In the genomic region with DNA sequence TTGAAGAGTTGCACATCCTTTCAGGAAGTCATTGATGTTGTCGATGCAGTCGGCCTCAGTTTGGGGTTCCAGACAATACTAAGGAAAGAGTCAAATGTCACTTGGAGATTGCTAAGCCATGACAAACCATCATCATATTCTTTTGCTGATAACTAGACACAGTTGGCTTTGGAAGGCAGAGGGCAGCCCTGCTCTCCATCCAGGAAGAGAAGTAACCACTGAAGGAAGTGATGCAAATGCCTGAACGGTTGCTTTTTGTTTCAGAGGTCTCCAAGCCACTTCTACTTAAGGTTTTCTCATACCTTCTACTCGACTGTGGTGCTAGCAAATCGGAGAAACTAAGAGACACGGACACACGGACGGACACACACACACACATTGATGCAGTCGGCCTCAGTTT, we compare ENCODE assay signal across 14 mouse cellular contexts. TPM values are rescaled to one million over a fixed set of nuclear protein-coding genes. Genes with fewer than 3 reads are reported as not detected.
A peak's percentile ranks its signal among the peaks of the same experiment; 100 is the strongest.
DNase-seq lines count a peak whose midpoint lies in the region; ATAC-seq and TF ChIP-seq lines count a peak whose summit lies in the region.
"Had no signal": no experiment of that assay in that cellular context is flagged by ENCODE, and none has a peak within 500 bp of the region (broad histone marks: within the 10 kb centered on the region; RNA-seq: fewer than 3 reads in every experiment).

No protein-coding gene starts in this region.

- no peaks in the 10 kb centered on the region for H3K36me3 ChIP-seq in liver, postnatal 0 days (replicated peaks; ENCODE audit: insufficient read depth, low read length)
- no peaks in the 10 kb centered on the region for H3K36me3 ChIP-seq in liver, embryonic 11.5 days (ENCODE audit: control insufficient read depth, insufficient read depth, low read length)
- no peaks in the 10 kb centered on the region for H3K36me3 ChIP-seq in midbrain, postnatal 0 days (ENCODE audit: insufficient read depth, low read length)
- no peaks in the 10 kb centered on the region for H3K36me3 ChIP-seq in hindbrain, embryonic 14.5 days (replicated peaks; ENCODE audit: control insufficient read depth, insufficient read depth)

- no peak overlapping the region for H3K9ac ChIP-seq in liver, postnatal 0 days (replicated peaks)
- no peak overlapping the region for H3K9ac ChIP-seq in liver, embryonic 11.5 days (ENCODE audit: low read depth, low read length)
- H3K9ac ChIP-seq in midbrain, postnatal 0 days (replicated peaks; ENCODE audit: low read length, poor library complexity, severe bottlenecking) = no peak overlapping the region
- H3K9ac ChIP-seq in hindbrain, embryonic 14.5 days = no peak overlapping the region

- no peaks in the 10 kb centered on the region for H3K27me3 ChIP-seq in liver, postnatal 0 days (ENCODE audit: insufficient read depth, low read length)
- H3K27me3 ChIP-seq in liver, embryonic 11.5 days (replicated peaks; ENCODE audit: control insufficient read depth, insufficient read depth, low read length) = no peaks in the 10 kb centered on the region
- no peaks in the 10 kb centered on the region for H3K27me3 ChIP-seq in midbrain, postnatal 0 days (ENCODE audit: insufficient read depth, low read length)
- no peaks in the 10 kb centered on the region for H3K27me3 ChIP-seq in hindbrain, embryonic 14.5 days (ENCODE audit: control insufficient read depth, insufficient read depth, low read length)

- 0 out of 2 replicates have a peak overlapping the region, but pooled peaks have one; percentile 10 for H3K4me3 ChIP-seq in liver, postnatal 0 days (ENCODE audit: low read depth, low read length)
- H3K4me3 ChIP-seq in liver, embryonic 11.5 days (ENCODE audit: low read depth, low read length) = no peak overlapping the region
- H3K4me3 ChIP-seq in midbrain, postnatal 0 days (ENCODE audit: low read depth, low read length) = no peak overlapping the region
- H3K4me3 ChIP-seq in hindbrain, embryonic 14.5 days (replicated peaks; ENCODE audit: low read length) = no peak overlapping the region

- H3K27ac ChIP-seq in liver, postnatal 0 days (ENCODE audit: low read depth) = 0 out of 2 replicates have a peak overlapping the region, but pooled peaks have one; percentile 34
- H3K27ac ChIP-seq in liver, embryonic 11.5 days (ENCODE audit: low read depth, low read length) = no peak overlapping the region
- H3K27ac ChIP-seq in midbrain, postnatal 0 days (ENCODE audit: low read depth, low read length) = no peak overlapping the region
- H3K27ac ChIP-seq in hindbrain, embryonic 14.5 days = no peak overlapping the region

- H3K4me1 ChIP-seq in liver, postnatal 0 days (ENCODE audit: insufficient read depth) = no peaks in the 10 kb centered on the region
- no peaks in the 10 kb centered on the region for H3K4me1 ChIP-seq in liver, embryonic 11.5 days (replicated peaks; ENCODE audit: control insufficient read depth, insufficient read depth, low read length)
- no peaks in the 10 kb centered on the region for H3K4me1 ChIP-seq in midbrain, postnatal 0 days (ENCODE audit: insufficient read depth, low read length)
- H3K4me1 ChIP-seq in hindbrain, embryonic 14.5 days (replicated peaks; ENCODE audit: control insufficient read depth, insufficient read depth, low read length) = no peaks in the 10 kb centered on the region

- 55% methylated on average over 9 of the region's 9 CpGs for WGBS in liver, postnatal 0 days (ENCODE audit: insufficient replicate concordance)
- 70% methylated on average over 9 of the region's 9 CpGs for WGBS in liver, embryonic 11.5 days
- 88% methylated on average over 9 of the region's 9 CpGs for WGBS in midbrain, postnatal 0 days
- 91% methylated on average over 9 of the region's 9 CpGs for whole genome bisulfite sequencing in hindbrain, embryonic 14.5 days

- no peaks in the 10 kb centered on the region for H3K9me3 ChIP-seq in liver, postnatal 0 days (ENCODE audit: low read length)
- no peaks in the 10 kb centered on the region for H3K9me3 ChIP-seq in liver, embryonic 11.5 days (ENCODE audit: control insufficient read depth, low read length)
- no peaks in the 10 kb centered on the region for H3K9me3 ChIP-seq in midbrain, postnatal 0 days (ENCODE audit: low read length)
- H3K9me3 ChIP-seq in hindbrain, embryonic 14.5 days (ENCODE audit: control insufficient read depth, low read length) = no peaks in the 10 kb centered on the region

- ATAC-seq in liver, postnatal 0 days = no peak
- ATAC-seq in liver, embryonic 11.5 days (replicated peaks; ENCODE audit: low FRiP score) = no peak
- ATAC-seq in megakaryocyte, adult 5-6 weeks (ENCODE audit: poor library complexity, severe bottlenecking) = peak; percentile 70
- no peak for ATAC-seq in midbrain, postnatal 0 days (ENCODE audit: low FRiP score)
- no peak for ATAC-seq in hindbrain, embryonic 14.5 days (ENCODE audit: low FRiP score)
- ATAC-seq: intestine, postnatal 0 days; lung, postnatal 0 days had no signal

- no peak for DNase-seq in liver, postnatal 0 days
- no peak for DNase-seq in liver, embryonic 11.5 days (ENCODE audit: low spot score)
- DNase-seq in T-cell, adult 2 months (ENCODE audit: low spot score) = peak; percentile 31
- DNase-seq in thymus, postnatal 25 days = peak; percentile 35
- no peak for DNase-seq in layer of hippocampus, postnatal 14 days (ENCODE audit: low spot score in 2 of 2)
- DNase-seq in midbrain, postnatal 0 days (ENCODE audit: low spot score) = no peak
- no peak for DNase-seq in hindbrain, embryonic 14.5 days (ENCODE audit: low spot score)
- DNase-seq: adrenal gland, postnatal 36 days; cerebellum, adult 11-12 months; kidney, postnatal 36 days; right cerebral cortex, postnatal 25 days had no signal

- TF ChIP-seq CTCF in liver, postnatal 0 days (IDR thresholded peaks at IDR 0.05; ENCODE audit: low read depth) = peak; percentile 17; the same call in 1 of the 2 replicates
- TF ChIP-seq CTCF in midbrain, postnatal 0 days (IDR thresholded peaks at IDR 0.05) = no peak

- no peak for TF ChIP-seq EP300 in liver, postnatal 0 days (IDR thresholded peaks at IDR 0.05; ENCODE audit: low read depth)

- H3K4me2 ChIP-seq in liver, postnatal 0 days (ENCODE audit: low read depth, low read length) = peak overlapping the region; percentile 29
- no peak overlapping the region for H3K4me2 ChIP-seq in liver, embryonic 11.5 days
- H3K4me2 ChIP-seq in midbrain, postnatal 0 days (ENCODE audit: low read depth, low read length, poor library complexity, severe bottlenecking) = no peak overlapping the region
- no peak overlapping the region for H3K4me2 ChIP-seq in hindbrain, embryonic 14.5 days (replicated peaks)

RNA-seq across cellular contexts. Expression of a gene that starts 1.6 kb away (rescaled TPM):
- polyA plus RNA-seq in liver, postnatal 0 days (2015; fragmentation: Nextera tagmentation; extraction: Ambion mirVana) = 5.9 and 6.1 TPM in 2 replicates
- polyA plus RNA-seq in liver, embryonic 11.5 days (2014; fragmentation: Nextera tagmentation; extraction: Ambion mirVana) = 6.9 and 8.4 TPM in 2 replicates
- total RNA-seq in megakaryocyte, adult 5-6 weeks (2015) = 160 and 163 TPM in 2 replicates
- total RNA-seq in megakaryocyte, adult 5-6 weeks (2017) = 113 and 130 TPM in 2 replicates
- 10 to 100 TPM; 30.4 to 31.4 TPM for total RNA-seq in layer of hippocampus, postnatal 14 days (2021)
- total RNA-seq in midbrain, postnatal 0 days (2014; rRNA removed) = 8.9 and 11.6 TPM in 2 replicates
- polyA plus RNA-seq in midbrain, postnatal 0 days (2015; fragmentation: Nextera tagmentation; extraction: Ambion mirVana) = 4.8 and 5.0 TPM in 2 replicates
- polyA plus RNA-seq in hindbrain, embryonic 14.5 days (2014; fragmentation: Nextera tagmentation; extraction: Ambion mirVana) = 8.8 and 9.2 TPM in 2 replicates

RNA-seq across cellular contexts. Expression of a gene that starts 55.9 kb away (rescaled TPM):
- 18.8 and 19.7 TPM in 2 replicates for polyA plus RNA-seq in liver, postnatal 0 days (2015; fragmentation: Nextera tagmentation; extraction: Ambion mirVana)
- 69.2 and 71.6 TPM in 2 replicates for polyA plus RNA-seq in liver, embryonic 11.5 days (2014; fragmentation: Nextera tagmentation; extraction: Ambion mirVana)
- 64.3 and 75.0 TPM in 2 replicates for total RNA-seq in megakaryocyte, adult 5-6 weeks (2015)
- 46.8 and 61.4 TPM in 2 replicates for total RNA-seq in megakaryocyte, adult 5-6 weeks (2017)
- 10 to 100 TPM; 65.2 to 71.4 TPM for total RNA-seq in layer of hippocampus, postnatal 14 days (2021)
- total RNA-seq in midbrain, postnatal 0 days (2014; rRNA removed) = 115 and 141 TPM in 2 replicates
- polyA plus RNA-seq in midbrain, postnatal 0 days (2015; fragmentation: Nextera tagmentation; extraction: Ambion mirVana) = 103 and 109 TPM in 2 replicates
- polyA plus RNA-seq in hindbrain, embryonic 14.5 days (2014; fragmentation: Nextera tagmentation; extraction: Ambion mirVana) = 175 and 179 TPM in 2 replicates

Comparison
In these comparisons a context has a peak if more than half of its experiments do, and no peak if none do; other contexts are left out.
1. DNase-seq: peak in T-cell, adult 2 months (single experiment) and thymus, postnatal 25 days (single experiment); none in liver, postnatal 0 days (single experiment), liver, embryonic 11.5 days (single experiment), layer of hippocampus, postnatal 14 days (0 of 2), midbrain, postnatal 0 days (single experiment) and hindbrain, embryonic 14.5 days (single experiment).